Mouse (Mus musculus) kidney, postnatal 25 days (tissue): ENCODE data around the gene Clasp2.
"Not testable (repeated sequence)": the region's sequence is repeated elsewhere in the genome, so short reads cannot be mapped to it uniquely, and the experiment has no call there.

Experiments
- DNase-seq, 2 experiments: peaks; one replicate each; pipeline ENCODE4 v3.0.0; 2021; ENCODE audit warnings: mixed read lengths in 2 of 2

The Clasp2 gene

DNA sequence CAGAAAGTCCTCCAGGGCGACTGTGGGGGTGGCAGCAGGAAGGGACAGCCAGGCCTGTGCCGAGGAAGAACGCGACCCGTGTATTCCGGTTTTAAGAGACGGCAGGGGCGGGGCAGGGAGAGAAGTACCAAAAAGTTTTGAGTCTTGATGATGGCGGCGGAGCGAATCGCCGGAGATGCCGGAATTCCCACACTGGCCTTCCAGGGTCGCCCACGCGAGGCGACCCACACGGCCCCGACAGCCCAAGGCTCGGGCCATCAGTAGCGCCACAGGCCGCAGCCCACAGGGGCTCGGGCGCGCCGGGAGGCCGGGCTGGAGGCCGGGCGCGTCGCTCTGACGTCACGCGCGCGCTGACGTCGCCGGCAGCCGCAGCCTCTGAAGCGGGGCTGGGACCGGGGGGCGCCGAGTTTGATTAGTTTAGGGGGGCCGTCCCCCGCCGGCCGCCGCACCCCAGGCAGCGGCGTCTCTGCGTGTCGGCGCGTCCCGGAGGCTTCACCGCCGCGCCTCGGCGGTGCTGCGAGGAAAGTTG lies at the start of gene Clasp2:
TSS of gene Clasp2 (plus strand) at position 366 of the 529 bp plus-strand sequence.
- peak; percentile 83 to 92 for DNase-seq

DNA sequence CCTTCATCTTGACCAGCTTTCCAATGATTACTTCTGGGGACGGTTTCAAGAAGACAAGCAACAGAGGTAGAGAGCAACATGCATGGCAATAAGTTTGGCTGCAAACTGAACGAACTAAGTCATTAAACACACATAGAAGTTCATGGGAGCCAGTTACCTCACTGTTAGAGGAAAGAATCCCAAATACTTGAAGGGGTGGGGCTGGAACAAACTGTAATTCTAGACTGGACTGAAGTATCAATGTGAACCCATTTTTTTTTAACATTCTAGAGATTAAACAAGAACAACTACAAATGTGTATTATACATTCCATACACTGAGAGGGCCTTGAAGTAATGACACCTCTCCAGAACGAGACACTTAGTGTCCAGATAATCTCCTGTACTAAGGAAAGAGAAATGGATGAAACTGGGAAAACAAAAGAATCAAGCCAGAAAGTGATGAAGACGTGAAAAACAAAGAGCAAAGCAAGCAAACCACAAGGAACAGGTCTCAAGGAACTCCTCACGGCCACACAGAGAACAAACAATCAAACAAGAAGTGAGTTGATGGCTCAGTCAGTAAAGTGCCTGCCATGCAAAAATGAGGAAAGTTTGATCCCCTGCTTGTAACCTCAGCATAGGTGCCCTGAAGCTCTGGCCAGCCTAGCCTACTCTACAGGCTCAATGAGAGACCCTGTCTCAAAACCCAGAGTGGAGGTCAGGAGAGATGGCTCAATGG lies 39.7 kb upstream of the Clasp2 start:
- DNase-seq: no peak

DNA sequence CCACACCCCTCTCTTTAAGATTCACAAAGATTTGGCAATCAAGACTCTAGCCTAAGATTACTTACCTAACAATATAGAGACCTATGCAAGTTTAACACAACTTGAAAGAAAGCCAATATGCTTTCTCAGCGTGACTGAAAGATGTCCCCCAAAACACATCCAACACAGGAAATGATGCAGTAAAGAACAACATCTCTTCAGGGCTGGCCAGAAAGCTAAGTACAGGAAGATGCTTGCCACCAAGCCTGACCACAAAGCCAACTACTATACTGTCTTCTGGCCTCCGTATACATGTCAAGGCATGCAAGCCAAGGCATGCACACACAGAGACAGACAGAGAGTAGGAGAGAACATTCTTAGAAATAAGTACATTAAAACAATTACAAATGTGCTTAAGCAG lies 35.2 kb upstream of the Clasp2 start:
- DNase-seq: no peak

GRCm38 (mm10) chr9:113706841-113707240 lies 34.4 kb upstream of the Clasp2 start:
- no peak for DNase-seq

GRCm38 (mm10) chr9:113707481-113708360 lies 33.6 kb upstream of the Clasp2 start, which contains the start of gene Pdcd6ip:
Gene Pdcd6ip (minus strand): TSS chr9:113708259.
- DNase-seq: peak; percentile 91 to 95

GRCm38 (mm10) chr9:113708361-113709280 lies 32.7 kb upstream of the Clasp2 start:
- DNase-seq: no peak

- DNase-seq: no peak
Observed at GRCm38 (mm10) chr9:113710871-113711270, 30.4 kb upstream of the Clasp2 start.

DNA sequence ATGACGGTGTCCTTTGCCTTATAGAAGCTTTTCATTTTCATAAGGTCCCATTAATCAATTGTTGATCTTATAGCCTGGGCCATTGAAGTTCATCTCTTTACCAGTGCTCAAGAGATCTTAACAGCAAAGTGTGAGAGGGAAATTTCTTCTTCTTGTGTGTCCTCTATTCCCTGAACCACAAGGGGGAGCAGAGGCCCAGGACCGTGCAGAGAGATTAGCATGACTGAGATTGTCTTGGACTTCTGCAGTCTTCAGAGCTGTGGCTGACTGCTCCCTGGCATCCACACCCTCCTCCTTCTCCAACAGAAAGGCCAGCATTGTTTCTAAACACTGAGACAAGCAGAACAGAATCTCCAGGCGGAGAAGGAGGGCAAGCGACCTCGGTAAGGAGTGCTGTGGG lies 22.2 kb upstream of the Clasp2 start:
- DNase-seq: peak; percentile 45 to 49

DNA sequence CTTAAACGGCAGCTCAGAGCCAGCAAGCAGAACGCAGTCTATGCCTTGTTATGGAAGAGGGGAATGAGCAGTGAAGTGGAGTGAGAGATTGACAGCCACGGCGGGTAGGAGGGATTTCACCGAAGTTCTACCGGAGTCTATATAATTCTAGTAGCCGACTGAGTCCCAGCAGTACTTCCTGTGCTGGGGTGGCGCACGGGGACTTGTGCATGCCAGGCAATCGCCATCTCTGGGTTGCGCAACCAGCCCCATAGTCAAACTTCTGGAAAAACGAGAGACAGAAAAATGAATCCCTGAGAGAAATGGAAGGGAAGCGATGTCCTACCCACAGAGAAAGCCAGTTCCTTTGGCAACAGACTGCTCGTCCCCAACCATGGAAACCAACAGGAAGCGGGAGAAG lies 16.6 kb upstream of the Clasp2 start:
- no peak for DNase-seq

DNA sequence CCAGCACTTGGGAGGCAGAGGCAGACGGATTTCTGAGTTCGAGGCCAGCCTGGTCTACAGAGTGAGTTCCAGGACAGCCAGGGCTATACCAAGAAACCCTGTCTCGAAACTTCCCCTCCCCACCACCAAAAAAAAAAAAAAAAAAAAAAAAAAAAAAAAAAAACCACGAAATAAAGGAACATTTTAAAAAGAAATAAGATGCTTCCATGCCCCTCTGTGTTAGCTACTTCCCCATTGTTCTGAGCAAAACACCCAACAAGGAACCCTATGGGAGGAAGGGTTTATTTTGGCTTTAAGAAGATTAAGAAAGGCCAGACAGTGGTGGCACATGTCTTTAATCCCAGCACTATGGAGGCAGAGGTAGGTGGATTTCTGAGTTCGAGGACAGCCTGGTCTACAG lies 15.7 kb upstream of the Clasp2 start:
- DNase-seq: not testable (repeated sequence)

DNA sequence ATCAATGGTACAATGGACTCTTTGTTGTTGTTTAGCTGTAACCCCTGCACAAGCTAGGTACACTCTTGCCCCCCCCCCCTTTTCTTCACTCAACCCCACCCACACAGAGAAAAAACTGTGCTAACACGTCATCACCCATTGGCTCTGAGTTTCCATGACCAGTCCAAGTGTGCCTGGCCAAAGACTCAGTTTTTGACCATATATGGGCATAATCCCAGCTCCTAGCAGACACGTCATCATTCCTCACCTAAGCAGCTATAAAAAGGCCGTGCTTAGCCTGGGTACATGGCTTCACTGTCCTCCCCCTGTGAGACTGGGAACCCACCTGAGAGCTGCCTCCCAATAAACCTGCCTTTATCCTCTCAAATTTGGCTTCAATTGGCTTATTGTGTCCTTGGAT lies 15.1 kb upstream of the Clasp2 start:
- no peak for DNase-seq

DNA sequence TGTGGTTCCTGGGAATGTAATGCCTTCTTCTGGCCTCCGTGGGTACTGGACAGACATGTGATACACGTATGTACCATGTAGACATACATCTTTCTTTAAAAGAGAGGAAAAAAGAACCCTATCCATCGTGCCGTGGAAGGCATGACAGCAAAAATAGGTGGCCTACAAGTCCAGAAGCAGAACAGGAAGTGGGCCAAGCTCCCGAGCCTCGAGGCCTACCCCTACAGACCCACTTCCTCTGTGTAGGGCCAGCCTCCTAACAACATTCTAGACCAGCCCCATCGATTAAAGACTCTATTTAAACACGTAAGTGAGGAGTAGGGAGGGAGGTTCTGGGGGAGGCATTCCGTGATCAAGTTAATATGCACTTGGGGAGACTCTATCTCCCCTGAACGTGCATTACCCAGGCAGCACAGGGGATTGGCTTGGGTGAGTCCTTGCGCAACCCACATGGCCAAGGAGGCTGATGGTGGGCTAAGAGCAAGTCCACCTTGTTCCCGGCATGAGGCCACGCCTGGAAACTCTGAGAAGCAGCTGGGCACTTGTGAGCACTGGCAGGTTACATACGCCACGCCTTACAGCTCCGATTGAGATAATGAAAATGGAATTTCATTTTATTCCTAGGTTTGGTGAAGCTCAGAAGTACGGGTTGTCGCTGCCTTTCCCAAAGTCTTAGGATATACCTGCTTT lies 14.1 kb upstream of the Clasp2 start:
- DNase-seq: no peak

DNA sequence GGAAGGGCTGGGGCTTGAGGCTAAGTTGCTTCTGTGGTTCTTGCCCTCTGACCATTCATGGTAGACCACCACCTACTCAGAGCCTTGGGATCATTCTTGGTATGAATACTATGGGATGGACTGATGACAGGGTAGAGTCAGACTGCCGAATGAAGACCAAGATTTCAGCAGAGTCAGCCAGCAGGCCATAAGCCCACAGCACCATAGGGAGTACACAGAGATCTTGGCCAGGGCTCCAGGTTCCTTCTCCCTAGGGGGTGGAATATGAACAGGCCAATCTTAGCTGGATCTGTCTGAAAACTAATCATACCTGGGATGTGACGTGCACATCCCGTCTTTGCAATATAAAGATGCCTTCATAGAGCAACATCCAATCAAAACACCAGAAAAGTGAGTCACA lies 9.7 kb upstream of the Clasp2 start:
- DNase-seq: no peak

DNA sequence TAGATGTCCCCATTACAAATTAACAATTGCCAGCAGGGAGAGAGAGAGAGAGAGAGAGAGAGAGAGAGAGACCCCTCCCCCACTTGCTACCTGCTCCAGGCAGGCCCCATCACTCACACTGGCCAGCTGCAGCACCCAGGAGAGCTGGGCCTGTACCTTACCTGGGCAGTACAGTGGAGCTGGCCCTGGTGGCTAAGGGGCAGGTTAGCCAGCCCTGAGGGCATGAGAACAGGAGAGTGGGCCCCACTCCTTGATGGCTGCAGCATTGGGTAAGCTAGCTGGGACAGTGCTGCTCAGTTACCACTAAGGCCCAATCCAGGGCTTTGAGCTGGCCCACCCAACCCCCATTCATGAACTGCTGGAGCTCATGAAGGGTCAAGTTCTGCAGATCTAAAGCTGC lies 5.4 kb upstream of the Clasp2 start:
- DNase-seq: no peak

DNA sequence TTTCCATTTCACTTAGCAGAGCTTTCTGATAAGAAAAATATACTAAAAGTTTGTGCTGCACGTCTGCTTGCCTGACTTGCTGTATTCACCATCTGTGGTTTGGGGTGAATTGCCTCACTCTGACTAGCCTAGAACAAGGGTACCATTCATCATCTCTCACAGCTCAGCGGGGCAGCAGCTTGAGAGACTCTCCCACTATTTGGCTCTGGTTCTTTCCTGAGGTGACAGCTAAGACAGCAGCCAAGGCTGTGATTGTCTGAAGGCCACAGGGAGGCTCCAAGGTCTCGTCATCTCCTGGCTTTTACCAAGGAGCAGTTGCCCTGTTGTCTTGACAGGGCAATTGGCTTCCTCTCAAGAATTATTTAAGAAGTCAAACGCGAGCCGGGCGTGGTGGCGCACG lies 3.3 kb upstream of the Clasp2 start:
- DNase-seq: no peak

DNA sequence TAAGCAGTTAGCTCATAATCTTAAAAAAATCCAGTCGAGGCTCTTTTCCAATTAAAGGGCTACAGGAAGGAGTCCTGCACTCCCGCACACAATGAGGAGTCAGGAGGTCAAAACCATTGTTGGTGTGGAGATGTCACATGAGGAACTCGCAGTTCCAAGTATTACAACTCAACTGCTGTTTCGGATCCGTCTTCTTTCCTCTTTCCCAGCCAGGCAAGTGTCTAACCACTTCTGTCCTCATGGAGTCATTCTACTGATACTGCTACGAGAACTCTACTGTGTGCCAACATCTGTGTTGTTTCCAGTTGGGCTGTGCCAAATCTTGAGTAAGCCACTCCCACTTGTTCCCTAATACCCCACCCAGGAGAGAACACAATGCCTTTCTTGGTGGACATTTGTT lies 2.3 kb upstream of the Clasp2 start:
- DNase-seq: peak; percentile 32 to 64

DNA sequence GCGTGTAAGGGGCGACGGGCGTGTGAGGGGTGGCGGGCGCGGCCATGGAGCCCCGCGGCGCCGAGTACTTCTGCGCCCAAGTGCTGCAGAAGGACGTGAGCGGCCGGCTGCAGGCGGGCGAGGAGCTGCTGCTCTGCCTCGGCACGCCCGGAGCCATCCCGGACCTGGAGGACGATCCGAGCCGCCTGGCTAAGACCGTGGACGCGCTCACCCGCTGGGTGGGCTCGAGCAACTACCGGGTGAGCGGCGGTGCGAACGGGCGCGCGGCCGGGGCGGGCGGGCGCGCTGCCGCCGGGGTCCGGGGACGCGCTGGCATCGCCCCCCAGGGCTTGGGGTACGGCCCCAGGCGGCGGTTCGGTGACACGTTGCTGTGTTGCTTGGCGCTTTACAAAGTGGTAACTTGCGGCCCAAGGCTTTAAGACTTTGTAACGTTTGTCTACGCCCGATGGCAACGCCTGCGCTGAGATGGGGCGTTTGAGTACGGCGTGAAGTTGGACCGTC lies 414 bp downstream of the Clasp2 start:
- peak; percentile 26 to 62 for DNase-seq

DNA sequence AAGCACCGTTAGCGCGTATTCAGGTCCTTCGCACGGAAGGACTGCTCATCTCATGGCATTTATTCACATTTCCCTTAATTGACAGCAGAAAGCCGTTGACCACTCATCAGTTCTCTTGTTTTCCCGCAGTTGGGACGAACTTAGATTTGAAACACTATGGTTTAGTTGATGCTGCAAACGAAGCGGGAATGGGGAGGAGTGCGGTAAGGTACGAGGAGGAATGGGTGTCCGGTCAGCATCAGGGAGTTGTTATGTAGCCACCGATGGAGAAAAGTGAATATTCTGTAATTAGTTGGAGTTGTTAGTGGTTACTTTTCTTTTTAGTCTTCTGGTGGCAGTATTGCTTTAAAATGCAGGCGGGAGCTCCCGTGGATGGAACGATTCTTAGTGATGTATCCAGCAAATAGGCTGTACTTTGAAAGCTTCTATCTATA lies 1.1 kb downstream of the Clasp2 start:
- peak; percentile 36 to 46 for DNase-seq

DNA sequence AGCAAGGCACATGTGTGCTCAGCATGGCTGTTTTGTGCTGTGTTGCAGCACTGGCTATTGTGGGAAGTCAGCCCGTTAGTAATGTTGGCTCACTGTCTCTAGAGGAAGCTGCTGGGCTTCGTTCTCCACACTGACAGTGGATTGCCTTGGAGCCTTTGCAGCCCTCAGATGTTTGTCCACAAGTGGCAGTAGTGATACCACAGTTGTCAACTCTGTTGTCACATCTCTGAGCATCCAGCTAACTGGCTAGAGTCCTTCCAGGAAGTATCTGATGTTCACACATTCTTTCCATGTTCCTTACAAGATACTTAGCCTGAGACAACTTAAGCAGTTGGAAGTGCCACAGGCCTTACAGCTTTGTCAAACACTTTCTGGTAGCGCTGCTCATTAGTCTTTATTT lies 2.0 kb downstream of the Clasp2 start:
- no peak for DNase-seq

DNA sequence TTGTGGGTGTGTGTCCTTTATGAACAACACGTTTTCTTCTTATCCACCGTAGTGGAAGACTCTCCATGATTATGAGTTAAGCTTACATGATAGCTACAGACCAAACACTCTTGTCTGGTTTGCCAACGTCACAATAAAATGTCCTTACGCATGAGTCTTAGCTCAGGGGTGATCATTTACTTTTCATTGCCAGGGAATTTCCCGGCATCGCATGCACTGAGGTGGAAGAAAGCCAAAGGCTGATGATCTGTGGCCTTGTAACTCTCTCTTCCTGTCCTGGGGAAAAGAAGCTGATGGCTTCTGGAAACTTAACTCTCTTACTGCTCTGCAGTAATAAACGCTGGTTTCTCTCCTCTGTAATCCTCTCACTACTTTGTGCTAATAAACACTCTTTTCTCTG lies 8.1 kb downstream of the Clasp2 start:
- DNase-seq: peak; percentile 62 to 67

- DNase-seq: no peak
Observed at GRCm38 (mm10) chr9:113755888-113756719, 14.8 kb downstream of the Clasp2 start.
